Mouse (Mus musculus): ENCODE data around the gene Etv3.

DNA sequence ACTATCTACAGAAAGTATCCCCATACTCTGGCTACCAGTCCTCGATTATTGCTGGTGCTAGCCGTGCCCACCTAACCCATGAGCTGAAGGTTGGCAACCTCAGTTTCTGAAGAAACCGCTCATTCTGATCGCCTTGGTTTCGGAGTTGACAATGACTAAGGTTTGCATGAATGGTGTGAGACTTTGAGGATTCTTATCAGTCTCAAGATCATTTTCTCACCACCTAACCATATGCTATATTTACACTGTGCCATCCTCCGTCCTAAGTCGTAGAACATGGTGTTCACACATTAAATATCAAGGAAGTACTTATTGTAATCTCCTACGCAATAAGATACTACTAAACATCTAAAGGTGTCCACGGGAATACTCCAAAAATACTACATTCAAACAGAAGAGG is 1.5 kb upstream of the Etv3 start:
- TF ChIP-seq GATA1 (IDR thresholded peaks at IDR 0.05; ENCODE audit: low read depth, low read length) (no peak), CTCF (IDR thresholded peaks at IDR 0.05 in 2 of 3, conservative IDR thresholded peaks at IDR 0.05 in 1 of 3; ENCODE audit: control insufficient read depth in 1 of 3, insufficient read depth in 1 of 3, low read depth in 2 of 3, low read length in 3 of 3, poor library complexity in 1 of 3, severe bottlenecking in 1 of 3) (no peak), EP300 (IDR thresholded peaks at IDR 0.05; ENCODE audit: low read depth in 1 of 2, low read length in 2 of 2) (no peak), TCF12 (IDR thresholded peaks at IDR 0.05; ENCODE audit: low read depth, low read length) (no peak), POLR2A (IDR thresholded peaks at IDR 0.05; ENCODE audit: control insufficient read depth in 1 of 2, insufficient read depth in 1 of 2, low read depth in 1 of 2, low read length in 2 of 2, poor library complexity in 1 of 2) (no peak), USF2 (IDR thresholded peaks at IDR 0.05; ENCODE audit: borderline replicate concordance in 1 of 2, insufficient read depth in 1 of 2, low read depth in 1 of 2, low read length in 2 of 2) (no peak), ZC3H11A (IDR thresholded peaks at IDR 0.05; ENCODE audit: low read depth, low read length) (no peak), ELF1 (IDR thresholded peaks at IDR 0.05; ENCODE audit: low read depth, low read length) (no peak), MAX (IDR thresholded peaks at IDR 0.05; ENCODE audit: low read length) (no peak), HCFC1 (IDR thresholded peaks at IDR 0.05; ENCODE audit: low read depth, low read length) (no peak), TAL1 (IDR thresholded peaks at IDR 0.05; ENCODE audit: low read length) (no peak)
